Mouse (Mus musculus): Measurements from ENCODE around the gene Capns2. TPM values are rescaled to one million over a fixed set of nuclear protein-coding genes. Genes with fewer than 3 reads are reported as not detected.

Gene Capns2
- 0.23 and 0.26 TPM in 2 replicates for polyA plus RNA-seq (2016; fragmentation: Nextera tagmentation; extraction: Ambion mirVana)

- Histone ChIP-seq H3K4me2 (no peak within 1 kb of the TSS), H3K4me3 (no peak within 1 kb of the TSS), H3K9me3 (replicated peaks) (no peaks in the 10 kb centered on the region), H3K36me3 (no peaks in the 10 kb centered on the region), H3K27ac (ENCODE audit: poor library complexity, severe bottlenecking) (no peak within 1 kb of the TSS), H3K4me1 (replicated peaks) (no peaks in the 10 kb centered on the region), H3K9ac (no peak within 1 kb of the TSS), H3K27me3 (replicated peaks) (no peaks in the 10 kb centered on the region)
- WGBS: 84% methylated on average over 5 of the region's 5 CpGs
- no peak for ATAC-seq (ENCODE audit: insufficient number of reproducible peaks, low FRiP score)
Measured at GRCm38 (mm10) chr8:92901107-92901506, at the start of gene Capns2. Gene Capns2 (plus strand): TSS chr8:92901407.

GRCm38 (mm10) chr8:92853188-92853983, 47.8 kb upstream of the Capns2 start:
- 67% methylated on average over 18 of the region's 18 CpGs for WGBS
- H3K27ac ChIP-seq (ENCODE audit: poor library complexity, severe bottlenecking): no peak overlapping the region
- no peaks in the 10 kb centered on the region for H3K9me3 ChIP-seq (replicated peaks)
- H3K4me2 ChIP-seq: no peak overlapping the region
- H3K27me3 ChIP-seq (replicated peaks): peaks cover 10% of the 10 kb centered on the region; the same call in 1 of the 2 replicates
- ATAC-seq (ENCODE audit: insufficient number of reproducible peaks, low FRiP score): no peak
- peaks cover 13% of the 10 kb centered on the region; the same call in 1 of the 2 replicates for H3K4me1 ChIP-seq (replicated peaks)
- no peak overlapping the region for H3K9ac ChIP-seq
- H3K4me3 ChIP-seq: no peak overlapping the region
- H3K36me3 ChIP-seq: peaks cover 8% of the 10 kb centered on the region; the same call in 1 of the 2 replicates

GRCm38 (mm10) chr8:92854673-92855072, 46.5 kb upstream of the Capns2 start:
- Histone ChIP-seq H3K36me3 (peaks cover 8% of the 10 kb centered on the region; the same call in 1 of the 2 replicates), H3K27ac (ENCODE audit: poor library complexity, severe bottlenecking) (no peak overlapping the region), H3K4me3 (peak overlapping the region; percentile 64), H3K27me3 (replicated peaks) (peaks cover 10% of the 10 kb centered on the region; the same call in 1 of the 2 replicates), H3K4me2 (peak overlapping the region; percentile 84), H3K4me1 (replicated peaks) (peaks cover 13% of the 10 kb centered on the region; the same call in 1 of the 2 replicates), H3K9ac (no peak overlapping the region), H3K9me3 (replicated peaks) (no peaks in the 10 kb centered on the region)
- WGBS: 76% methylated on average over 3 of the region's 3 CpGs
- ATAC-seq (ENCODE audit: insufficient number of reproducible peaks, low FRiP score): no peak

- Histone ChIP-seq H3K4me2 (peak within 1 kb of the TSS; percentile 84), H3K27me3 (replicated peaks) (peaks cover 10% of the 10 kb centered on the region; the same call in 1 of the 2 replicates), H3K9me3 (replicated peaks) (no peaks in the 10 kb centered on the region), H3K4me1 (replicated peaks) (peaks cover 13% of the 10 kb centered on the region; the same call in 1 of the 2 replicates), H3K9ac (peak within 1 kb of the TSS; percentile 73), H3K36me3 (peaks cover 8% of the 10 kb centered on the region; the same call in 1 of the 2 replicates), H3K4me3 (peak within 1 kb of the TSS; percentile 64), H3K27ac (ENCODE audit: poor library complexity, severe bottlenecking) (no peak within 1 kb of the TSS)
- 1% methylated on average over 49 of the region's 50 CpGs for WGBS
- peak; percentile 76; the same call in 1 of the 2 replicates for ATAC-seq (ENCODE audit: insufficient number of reproducible peaks, low FRiP score)
Measured at GRCm38 (mm10) chr8:92855171-92855894, 45.9 kb upstream of the Capns2 start, which contains the start of gene Lpcat2. Gene Lpcat2 (plus strand): TSS chr8:92855339.

GRCm38 (mm10) chr8:92856273-92856986, 44.8 kb upstream of the Capns2 start:
- no peak overlapping the region for H3K27ac ChIP-seq (ENCODE audit: poor library complexity, severe bottlenecking)
- 0 out of 2 replicates have a peak overlapping the region, but pooled peaks have one; percentile 73 for H3K9ac ChIP-seq
- H3K4me3 ChIP-seq: peak overlapping the region; percentile 64
- WGBS: 71% methylated on average over 7 of the region's 7 CpGs
- peaks cover 10% of the 10 kb centered on the region; the same call in 1 of the 2 replicates for H3K27me3 ChIP-seq (replicated peaks)
- H3K4me2 ChIP-seq: peak overlapping the region; percentile 84
- no peak for ATAC-seq (ENCODE audit: insufficient number of reproducible peaks, low FRiP score)
- no peaks in the 10 kb centered on the region for H3K9me3 ChIP-seq (replicated peaks)
- H3K36me3 ChIP-seq: peaks cover 8% of the 10 kb centered on the region; the same call in 1 of the 2 replicates
- H3K4me1 ChIP-seq (replicated peaks): peaks cover 13% of the 10 kb centered on the region; the same call in 1 of the 2 replicates

- ATAC-seq (ENCODE audit: insufficient number of reproducible peaks, low FRiP score): no peak
- Histone ChIP-seq H3K4me3 (no peak overlapping the region), H3K27ac (ENCODE audit: poor library complexity, severe bottlenecking) (no peak overlapping the region), H3K9ac (no peak overlapping the region), H3K9me3 (replicated peaks) (no peaks in the 10 kb centered on the region), H3K4me1 (replicated peaks) (peaks cover 13% of the 10 kb centered on the region; the same call in 1 of the 2 replicates), H3K4me2 (no peak overlapping the region), H3K36me3 (no peaks in the 10 kb centered on the region; the same call in 1 of the 2 replicates), H3K27me3 (replicated peaks) (peaks cover 10% of the 10 kb centered on the region; the same call in 1 of the 2 replicates)
- 82% methylated on average over 14 of the region's 14 CpGs for WGBS
Measured at GRCm38 (mm10) chr8:92858475-92859182, 42.6 kb upstream of the Capns2 start.

- H3K27me3 ChIP-seq (replicated peaks): no peaks in the 10 kb centered on the region
- H3K4me3 ChIP-seq: no peak overlapping the region
- 79% methylated on average over 1 of the region's 1 CpGs for WGBS
- H3K36me3 ChIP-seq: no peaks in the 10 kb centered on the region; the same call in 1 of the 2 replicates
- H3K27ac ChIP-seq (ENCODE audit: poor library complexity, severe bottlenecking): no peak overlapping the region
- no peaks in the 10 kb centered on the region; the same call in 1 of the 2 replicates for H3K4me1 ChIP-seq (replicated peaks)
- H3K4me2 ChIP-seq: no peak overlapping the region
- ATAC-seq (ENCODE audit: insufficient number of reproducible peaks, low FRiP score): no peak
- no peak overlapping the region for H3K9ac ChIP-seq
- H3K9me3 ChIP-seq (replicated peaks): no peaks in the 10 kb centered on the region
Measured at GRCm38 (mm10) chr8:92861977-92862376, 39.2 kb upstream of the Capns2 start.

GRCm38 (mm10) chr8:92870281-92870680, 30.9 kb upstream of the Capns2 start:
- Histone ChIP-seq H3K4me2 (no peak overlapping the region), H3K4me3 (no peak overlapping the region), H3K36me3 (no peaks in the 10 kb centered on the region), H3K9ac (no peak overlapping the region), H3K27me3 (replicated peaks) (no peaks in the 10 kb centered on the region), H3K27ac (ENCODE audit: poor library complexity, severe bottlenecking) (no peak overlapping the region), H3K9me3 (replicated peaks) (no peaks in the 10 kb centered on the region), H3K4me1 (replicated peaks) (peaks cover 7% of the 10 kb centered on the region)
- ATAC-seq (ENCODE audit: insufficient number of reproducible peaks, low FRiP score): no peak
- 68% methylated on average over 7 of the region's 7 CpGs for WGBS

GRCm38 (mm10) chr8:92872063-92872759, 29.0 kb upstream of the Capns2 start:
- peaks cover 7% of the 10 kb centered on the region for H3K4me1 ChIP-seq (replicated peaks)
- WGBS: 65% methylated on average over 10 of the region's 10 CpGs
- no peak overlapping the region for H3K9ac ChIP-seq
- no peak overlapping the region for H3K4me3 ChIP-seq
- no peak overlapping the region for H3K4me2 ChIP-seq
- H3K9me3 ChIP-seq (replicated peaks): no peaks in the 10 kb centered on the region
- ATAC-seq (ENCODE audit: insufficient number of reproducible peaks, low FRiP score): no peak
- no peaks in the 10 kb centered on the region for H3K36me3 ChIP-seq
- H3K27ac ChIP-seq (ENCODE audit: poor library complexity, severe bottlenecking): no peak overlapping the region
- no peaks in the 10 kb centered on the region for H3K27me3 ChIP-seq (replicated peaks)
